Mouse (Mus musculus): ENCODE results near the gene Gm7030. TPM values are rescaled to one million over a fixed set of nuclear protein-coding genes. Genes with fewer than 3 reads are reported as not detected.
A peak's percentile ranks its signal among the peaks of the same experiment; 100 is the strongest.
"Not testable (repeated sequence)": the region's sequence is repeated elsewhere in the genome, so short reads cannot be mapped to it uniquely, and the experiment has no call there.

Gm7030 gene
- polyA plus RNA-seq, 1 experiment: not detected

GRCm38 (mm10) chr17:36145111-36145860 lies 16.1 kb upstream of the Gm7030 start:
- Histone ChIP-seq H3K27ac (ENCODE audit: insufficient read depth, low read depth, low read length) (no peak overlapping the region), H3K4me3 (ENCODE audit: insufficient read depth, low read depth, low read length) (peak overlapping the region; percentile 41), H3K36me3 (ENCODE audit: control insufficient read depth, insufficient read depth, low read length) (no peaks in the 10 kb centered on the region), H3K4me1 (ENCODE audit: control insufficient read depth, insufficient read depth, low read length) (no peaks in the 10 kb centered on the region), H3K27me3 (replicated peaks; ENCODE audit: control insufficient read depth, insufficient read depth, low read length) (no peaks in the 10 kb centered on the region; the same call in none of the 2 replicates)
- DNase-seq: no peak
- no peak for TF ChIP-seq POLR2A (IDR thresholded peaks at IDR 0.05; ENCODE audit: low read depth, low read length)
- TF ChIP-seq CTCF (conservative IDR thresholded peaks at IDR 0.05; ENCODE audit: insufficient read depth, insufficient read length, low read depth, low read length): no peak
- 1% methylated on average over 78 of the region's 78 CpGs for WGBS

- H3K36me3 ChIP-seq (ENCODE audit: control insufficient read depth, insufficient read depth, low read length); H3K27me3 ChIP-seq (replicated peaks; ENCODE audit: control insufficient read depth, insufficient read depth, low read length); DNase-seq; H3K4me3 ChIP-seq (ENCODE audit: insufficient read depth, low read depth, low read length); H3K27ac ChIP-seq (ENCODE audit: insufficient read depth, low read depth, low read length); H3K4me1 ChIP-seq (ENCODE audit: control insufficient read depth, insufficient read depth, low read length): not testable (repeated sequence)
- 85% methylated on average over 1 of the region's 1 CpGs for WGBS
Measured at GRCm38 (mm10) chr17:36136299-36136848, 7.1 kb upstream of the Gm7030 start.

GRCm38 (mm10) chr17:36135421-36136231 lies 6.4 kb upstream of the Gm7030 start:
- not testable (repeated sequence) for H3K36me3 ChIP-seq (ENCODE audit: control insufficient read depth, insufficient read depth, low read length); DNase-seq; H3K4me1 ChIP-seq (ENCODE audit: control insufficient read depth, insufficient read depth, low read length); H3K27ac ChIP-seq (ENCODE audit: insufficient read depth, low read depth, low read length); H3K27me3 ChIP-seq (replicated peaks; ENCODE audit: control insufficient read depth, insufficient read depth, low read length); H3K4me3 ChIP-seq (ENCODE audit: insufficient read depth, low read depth, low read length)

GRCm38 (mm10) chr17:36131516-36132265 lies 2.5 kb upstream of the Gm7030 start:
- 81% methylated on average over 5 of the region's 5 CpGs for WGBS
- Histone ChIP-seq H3K27ac (ENCODE audit: insufficient read depth, low read depth, low read length) (no peak overlapping the region), H3K4me1 (ENCODE audit: control insufficient read depth, insufficient read depth, low read length) (0 out of 2 replicates have a peak, but pooled peaks cover 2% of the 10 kb centered on the region), H3K27me3 (replicated peaks; ENCODE audit: control insufficient read depth, insufficient read depth, low read length) (no peaks in the 10 kb centered on the region), H3K4me3 (ENCODE audit: insufficient read depth, low read depth, low read length) (no peak overlapping the region), H3K36me3 (ENCODE audit: control insufficient read depth, insufficient read depth, low read length) (no peaks in the 10 kb centered on the region)
- TF ChIP-seq POLR2A (IDR thresholded peaks at IDR 0.05; ENCODE audit: low read depth, low read length) (no peak), CTCF (conservative IDR thresholded peaks at IDR 0.05; ENCODE audit: insufficient read depth, insufficient read length, low read depth, low read length) (peak; percentile 32; the same call in 1 of the 2 replicates)
- no peak for DNase-seq

- H3K27ac ChIP-seq (ENCODE audit: insufficient read depth, low read depth, low read length); DNase-seq; H3K27me3 ChIP-seq (replicated peaks; ENCODE audit: control insufficient read depth, insufficient read depth, low read length); H3K36me3 ChIP-seq (ENCODE audit: control insufficient read depth, insufficient read depth, low read length); H3K4me1 ChIP-seq (ENCODE audit: control insufficient read depth, insufficient read depth, low read length); H3K4me3 ChIP-seq (ENCODE audit: insufficient read depth, low read depth, low read length): not testable (repeated sequence)
- WGBS: 72% methylated on average over 12 of the region's 13 CpGs
Measured at GRCm38 (mm10) chr17:36128525-36128924, 700 bp downstream of the Gm7030 start.

- DNase-seq; H3K4me1 ChIP-seq (ENCODE audit: control insufficient read depth, insufficient read depth, low read length); H3K36me3 ChIP-seq (ENCODE audit: control insufficient read depth, insufficient read depth, low read length); H3K27me3 ChIP-seq (replicated peaks; ENCODE audit: control insufficient read depth, insufficient read depth, low read length); H3K4me3 ChIP-seq (ENCODE audit: insufficient read depth, low read depth, low read length); H3K27ac ChIP-seq (ENCODE audit: insufficient read depth, low read depth, low read length): not testable (repeated sequence)
- 65% methylated on average over 3 of the region's 3 CpGs for WGBS
Measured at GRCm38 (mm10) chr17:36124111-36124510, 5.1 kb downstream of the Gm7030 start.

GRCm38 (mm10) chr17:36121352-36122020 lies 7.7 kb downstream of the Gm7030 start, which contains the start of gene Gm19684:
Gene Gm19684 (plus strand): TSS chr17:36121678.
- DNase-seq: peak; percentile 88
- 11% methylated on average over 8 of the region's 8 CpGs for WGBS
- H3K27me3 ChIP-seq (replicated peaks; ENCODE audit: control insufficient read depth, insufficient read depth, low read length); H3K36me3 ChIP-seq (ENCODE audit: control insufficient read depth, insufficient read depth, low read length); H3K4me1 ChIP-seq (ENCODE audit: control insufficient read depth, insufficient read depth, low read length): not testable (repeated sequence)
- Histone ChIP-seq H3K4me3 (ENCODE audit: insufficient read depth, low read depth, low read length) (peak within 1 kb of the TSS; percentile 33), H3K27ac (ENCODE audit: insufficient read depth, low read depth, low read length) (0 out of 2 replicates have a peak within 1 kb of the TSS, but pooled peaks have one; percentile 2)

GRCm38 (mm10) chr17:36120839-36121238 lies 8.4 kb downstream of the Gm7030 start:
- H3K36me3 ChIP-seq (ENCODE audit: control insufficient read depth, insufficient read depth, low read length); H3K27ac ChIP-seq (ENCODE audit: insufficient read depth, low read depth, low read length); H3K4me1 ChIP-seq (ENCODE audit: control insufficient read depth, insufficient read depth, low read length); H3K27me3 ChIP-seq (replicated peaks; ENCODE audit: control insufficient read depth, insufficient read depth, low read length); DNase-seq: not testable (repeated sequence)
- peak overlapping the region; percentile 33 for H3K4me3 ChIP-seq (ENCODE audit: insufficient read depth, low read depth, low read length)
- 19% methylated on average over 18 of the region's 18 CpGs for WGBS

GRCm38 (mm10) chr17:36116545-36116944 lies 12.7 kb downstream of the Gm7030 start:
- peak; percentile 33 for DNase-seq
- 20% methylated on average over 3 of the region's 3 CpGs for WGBS
- H3K4me1 ChIP-seq (ENCODE audit: control insufficient read depth, insufficient read depth, low read length); H3K4me3 ChIP-seq (ENCODE audit: insufficient read depth, low read depth, low read length); H3K27ac ChIP-seq (ENCODE audit: insufficient read depth, low read depth, low read length); H3K36me3 ChIP-seq (ENCODE audit: control insufficient read depth, insufficient read depth, low read length); H3K27me3 ChIP-seq (replicated peaks; ENCODE audit: control insufficient read depth, insufficient read depth, low read length): not testable (repeated sequence)

Data from kidney, adult 2 months (tissue).